Mouse (Mus musculus): Measurements from ENCODE around the gene Ksr1. TPM values are rescaled to one million over a fixed set of nuclear protein-coding genes. Genes with fewer than 3 reads are reported as not detected.

Ksr1 gene
- total RNA-seq, 2 experiments from 2014 or later = 57.2 to 59.8 TPM

GRCm38 (mm10) chr11:79058610-79059009, 87.6 kb downstream of the Ksr1 start:
- Histone ChIP-seq H3K4me3 (no peak overlapping the region), H3K27ac (no peak overlapping the region)
- TF ChIP-seq CTCF (IDR thresholded peaks at IDR 0.05) = no peak
- intact Hi-C loops (cut with DNase I) = no loop called here
- no peak for DNase-seq (ENCODE audit: extremely low spot score in 1 of 2, low spot score in 2 of 2)

- no peak overlapping the region for H3K27ac ChIP-seq
- DNase-seq (ENCODE audit: extremely low spot score in 1 of 2, low spot score in 2 of 2) = no peak
Observed at GRCm38 (mm10) chr11:79057809-79058208, 88.4 kb downstream of the Ksr1 start.

GRCm38 (mm10) chr11:79056891-79057290, 89.3 kb downstream of the Ksr1 start:
- no peak overlapping the region for H3K27ac ChIP-seq

More at GRCm38 (mm10) chr11:79057809-79058208, 88.4 kb downstream of the Ksr1 start:
- H3K4me3 ChIP-seq = no peak overlapping the region
- intact Hi-C loops (cut with DNase I) = no loop called here
- TF ChIP-seq CTCF (IDR thresholded peaks at IDR 0.05) = no peak

GRCm38 (mm10) chr11:79056027-79056426, 90.2 kb downstream of the Ksr1 start:
- intact Hi-C loops (cut with DNase I) = no loop called here
- DNase-seq (ENCODE audit: extremely low spot score in 1 of 2, low spot score in 2 of 2) = no peak
- Histone ChIP-seq H3K27ac (no peak overlapping the region), H3K4me3 (no peak overlapping the region)
- no peak for TF ChIP-seq CTCF (IDR thresholded peaks at IDR 0.05)

More at GRCm38 (mm10) chr11:79056891-79057290, 89.3 kb downstream of the Ksr1 start:
- DNase-seq (ENCODE audit: extremely low spot score in 1 of 2, low spot score in 2 of 2) = no peak
- intact Hi-C loops (cut with DNase I) = no loop called here
- H3K4me3 ChIP-seq = no peak overlapping the region
- TF ChIP-seq CTCF (IDR thresholded peaks at IDR 0.05) = no peak

GRCm38 (mm10) chr11:79055161-79055560, 91.0 kb downstream of the Ksr1 start:
- Histone ChIP-seq H3K4me3 (no peak overlapping the region), H3K27ac (no peak overlapping the region)
- DNase-seq (ENCODE audit: extremely low spot score in 1 of 2, low spot score in 2 of 2) = no peak
- intact Hi-C loops (cut with DNase I) = no loop called here
- no peak for TF ChIP-seq CTCF (IDR thresholded peaks at IDR 0.05)

GRCm38 (mm10) chr11:79054161-79055152, 91.8 kb downstream of the Ksr1 start:
- H3K4me3 ChIP-seq = no peak overlapping the region
- H3K27ac ChIP-seq = no peak overlapping the region
- TF ChIP-seq CTCF (IDR thresholded peaks at IDR 0.05) = no peak
- no peak for DNase-seq (ENCODE audit: extremely low spot score in 1 of 2, low spot score in 2 of 2)
- intact Hi-C loops (cut with DNase I) = no loop called here

- TF ChIP-seq CTCF (IDR thresholded peaks at IDR 0.05) = no peak
- H3K4me3 ChIP-seq = no peak overlapping the region
- H3K27ac ChIP-seq = no peak overlapping the region
- intact Hi-C loops (cut with DNase I) = no loop called here
- no peak for DNase-seq (ENCODE audit: extremely low spot score in 1 of 2, low spot score in 2 of 2)
Observed at GRCm38 (mm10) chr11:79053437-79053836, 92.8 kb downstream of the Ksr1 start.

GRCm38 (mm10) chr11:79052769-79053168, 93.4 kb downstream of the Ksr1 start:
- Histone ChIP-seq H3K4me3 (no peak overlapping the region), H3K27ac (no peak overlapping the region)
- intact Hi-C loops (cut with DNase I) = no loop called here
- no peak for TF ChIP-seq CTCF (IDR thresholded peaks at IDR 0.05)
- DNase-seq (ENCODE audit: extremely low spot score in 1 of 2, low spot score in 2 of 2) = no peak

GRCm38 (mm10) chr11:79051522-79051921, 94.7 kb downstream of the Ksr1 start:
- Histone ChIP-seq H3K27ac (no peak overlapping the region), H3K4me3 (no peak overlapping the region)
- intact Hi-C loops (cut with DNase I) = no loop called here
- DNase-seq (ENCODE audit: extremely low spot score in 1 of 2, low spot score in 2 of 2) = no peak
- no peak for TF ChIP-seq CTCF (IDR thresholded peaks at IDR 0.05)

- intact Hi-C loops (cut with DNase I) = no loop called here
- H3K4me3 ChIP-seq = no peak overlapping the region
- TF ChIP-seq CTCF (IDR thresholded peaks at IDR 0.05) = no peak
- DNase-seq (ENCODE audit: extremely low spot score in 1 of 2, low spot score in 2 of 2) = no peak
- no peak overlapping the region for H3K27ac ChIP-seq
Observed at GRCm38 (mm10) chr11:79050781-79051507, 95.3 kb downstream of the Ksr1 start.

GRCm38 (mm10) chr11:79048906-79049305, 97.3 kb downstream of the Ksr1 start:
- intact Hi-C loops (cut with DNase I) = no loop called here
- Histone ChIP-seq H3K4me3 (no peak overlapping the region), H3K27ac (no peak overlapping the region)
- DNase-seq (ENCODE audit: extremely low spot score in 1 of 2, low spot score in 2 of 2) = no peak
- peak; percentile 21 for TF ChIP-seq CTCF (IDR thresholded peaks at IDR 0.05)

GRCm38 (mm10) chr11:79047180-79047727, 99.0 kb downstream of the Ksr1 start:
- no peak overlapping the region for H3K27ac ChIP-seq
- no peak for DNase-seq (ENCODE audit: extremely low spot score in 1 of 2, low spot score in 2 of 2)
- intact Hi-C loops (cut with DNase I) = no loop called here

More at GRCm38 (mm10) chr11:79047180-79047727, 99.0 kb downstream of the Ksr1 start:
- H3K4me3 ChIP-seq = no peak overlapping the region
- no peak for TF ChIP-seq CTCF (IDR thresholded peaks at IDR 0.05)

All from left cerebral cortex, adult 2 months (tissue).